Comparison of ENCODE assay signal across 10 mouse cellular contexts in genomic region chr3:101602511-101603055, GRCm38 (mm10). TPM values are rescaled to one million over a fixed set of nuclear protein-coding genes. Genes with fewer than 3 reads are reported as not detected.
DNase-seq lines count a peak whose midpoint lies in the region; ATAC-seq lines count a peak whose summit lies in the region.
"Had no signal": no experiment of that assay in that cellular context is flagged by ENCODE, and none has a peak within 500 bp of the region (broad histone marks: within the 10 kb centered on the region; RNA-seq: fewer than 3 reads in every experiment).

No protein-coding gene starts in this region.

- peak overlapping the region; percentile 82 for H3K4me3 ChIP-seq in kidney, embryonic 14.5 days (ENCODE audit: low read length)
- H3K4me3 ChIP-seq in embryonic facial prominence, embryonic 14.5 days (ENCODE audit: low read depth, low read length): peak overlapping the region; percentile 89
- peak overlapping the region; percentile 62 for H3K4me3 ChIP-seq in intestine, embryonic 14.5 days (ENCODE audit: low read depth, low read length)
- peak overlapping the region; percentile 63 for H3K4me3 ChIP-seq in midbrain, embryonic 16.5 days (ENCODE audit: low read depth, low read length)

- H3K9ac ChIP-seq in kidney, embryonic 14.5 days (ENCODE audit: low read depth, low read length): peak overlapping the region; percentile 97; the same call in 1 of the 2 replicates
- H3K9ac ChIP-seq in embryonic facial prominence, embryonic 14.5 days (ENCODE audit: low read depth, low read length): peak overlapping the region; percentile 95; the same call in 1 of the 2 replicates
- H3K9ac ChIP-seq in intestine, embryonic 14.5 days (ENCODE audit: low read length): peak overlapping the region; percentile 98
- H3K9ac ChIP-seq in midbrain, embryonic 16.5 days (ENCODE audit: low read depth, low read length): peak overlapping the region; percentile 83; the same call in 1 of the 2 replicates

- no peak for ATAC-seq in kidney, embryonic 14.5 days (ENCODE audit: low FRiP score, low TSS enrichment)
- no peak for ATAC-seq in embryonic facial prominence, embryonic 14.5 days (ENCODE audit: low read depth)
- no peak for ATAC-seq in intestine, embryonic 14.5 days (replicated peaks; ENCODE audit: low FRiP score, low TSS enrichment, low read depth)
- ATAC-seq in midbrain, embryonic 16.5 days: no peak
- no peak for ATAC-seq in activated CD4-positive, CD25-positive, alpha-beta regulatory T cell, adult 4 months
- ATAC-seq: Patski had no signal

- no peak overlapping the region for H3K27ac ChIP-seq in kidney, embryonic 14.5 days (ENCODE audit: low read depth, low read length)
- H3K27ac ChIP-seq in embryonic facial prominence, embryonic 14.5 days (replicated peaks; ENCODE audit: low read depth, low read length): no peak overlapping the region
- H3K27ac ChIP-seq in intestine, embryonic 14.5 days (ENCODE audit: low read depth): no peak overlapping the region
- H3K27ac ChIP-seq in midbrain, embryonic 16.5 days (ENCODE audit: low read length): no peak overlapping the region

- H3K9me3 ChIP-seq in kidney, embryonic 14.5 days (ENCODE audit: control insufficient read depth, low read length): no peaks in the 10 kb centered on the region
- no peaks in the 10 kb centered on the region for H3K9me3 ChIP-seq in embryonic facial prominence, embryonic 14.5 days (ENCODE audit: control insufficient read depth, low read length)
- no peaks in the 10 kb centered on the region for H3K9me3 ChIP-seq in intestine, embryonic 14.5 days (ENCODE audit: control insufficient read depth, low read length)
- H3K9me3 ChIP-seq in midbrain, embryonic 16.5 days (replicated peaks; ENCODE audit: control insufficient read depth, low read length, poor library complexity, severe bottlenecking): no peaks in the 10 kb centered on the region

- no peak for DNase-seq in kidney, postnatal 25 days
- no peak for DNase-seq in embryonic facial prominence, embryonic 14.5 days (ENCODE audit: low spot score)
- no peak for DNase-seq in intestine, embryonic 14.5 days (ENCODE audit: low spot score)
- no peak for DNase-seq in embryo, embryonic 10.5 days (ENCODE audit: low spot score)
- no peak for DNase-seq in c-Kit-positive CD71-positive TER-119-positive erythroid progenitor cells, embryonic 14.5 days (ENCODE audit: low spot score)
- DNase-seq: lung, postnatal 14 days had no signal

- no peaks in the 10 kb centered on the region for H3K36me3 ChIP-seq in kidney, embryonic 14.5 days (ENCODE audit: control insufficient read depth, insufficient read depth, low read length)
- no peaks in the 10 kb centered on the region for H3K36me3 ChIP-seq in embryonic facial prominence, embryonic 14.5 days (ENCODE audit: control insufficient read depth, insufficient read depth, low read length)
- H3K36me3 ChIP-seq in intestine, embryonic 14.5 days (ENCODE audit: control insufficient read depth, insufficient read depth, low read length): no peaks in the 10 kb centered on the region
- H3K36me3 ChIP-seq in midbrain, embryonic 16.5 days (ENCODE audit: control insufficient read depth, insufficient read depth, low read length): no peaks in the 10 kb centered on the region

- H3K4me1 ChIP-seq in kidney, embryonic 14.5 days (ENCODE audit: control insufficient read depth, insufficient read depth, low read length): peaks cover 58% of the 10 kb centered on the region
- H3K4me1 ChIP-seq in embryonic facial prominence, embryonic 14.5 days (ENCODE audit: control insufficient read depth, insufficient read depth, low read length): peaks cover 50% of the 10 kb centered on the region
- peaks cover 65% of the 10 kb centered on the region for H3K4me1 ChIP-seq in intestine, embryonic 14.5 days (replicated peaks; ENCODE audit: control insufficient read depth, insufficient read depth, low read length)
- H3K4me1 ChIP-seq in midbrain, embryonic 16.5 days (ENCODE audit: control insufficient read depth, insufficient read depth, low read length): peaks cover 54% of the 10 kb centered on the region

- peak overlapping the region; percentile 62 for H3K4me2 ChIP-seq in kidney, embryonic 14.5 days (replicated peaks; ENCODE audit: low read depth, low read length)
- H3K4me2 ChIP-seq in embryonic facial prominence, embryonic 14.5 days (ENCODE audit: low read depth, low read length): peak overlapping the region; percentile 89
- peak overlapping the region; percentile 72 for H3K4me2 ChIP-seq in intestine, embryonic 14.5 days (ENCODE audit: low read length)
- H3K4me2 ChIP-seq in midbrain, embryonic 16.5 days (ENCODE audit: low read length): peak overlapping the region; percentile 57

- 49% methylated on average over 4 of the region's 4 CpGs for WGBS in kidney, embryonic 14.5 days
- 62% methylated on average over 4 of the region's 4 CpGs for WGBS in embryonic facial prominence, embryonic 14.5 days
- 51% methylated on average over 4 of the region's 4 CpGs for WGBS in intestine, embryonic 14.5 days
- WGBS in midbrain, embryonic 16.5 days: 82% methylated on average over 4 of the region's 4 CpGs

- H3K27me3 ChIP-seq in kidney, embryonic 14.5 days (ENCODE audit: control insufficient read depth, insufficient read depth, low read length): no peaks in the 10 kb centered on the region
- no peaks in the 10 kb centered on the region for H3K27me3 ChIP-seq in embryonic facial prominence, embryonic 14.5 days (replicated peaks; ENCODE audit: control insufficient read depth, insufficient read depth, low read length)
- no peaks in the 10 kb centered on the region for H3K27me3 ChIP-seq in intestine, embryonic 14.5 days (replicated peaks; ENCODE audit: control insufficient read depth, insufficient read depth, low read length)
- H3K27me3 ChIP-seq in midbrain, embryonic 16.5 days (ENCODE audit: control insufficient read depth, insufficient read depth, low read depth, low read length): no peaks in the 10 kb centered on the region
- H3K27me3 ChIP-seq: Patski had no signal

RNA-seq across cellular contexts. Expression of gene Atp1a1, which starts 1.9 kb away (rescaled TPM):
- 166 and 280 TPM in 2 replicates for polyA plus RNA-seq in kidney, embryonic 14.5 days (2014; fragmentation: Nextera tagmentation; extraction: Ambion mirVana)
- 153 and 162 TPM in 2 replicates for polyA plus RNA-seq in embryonic facial prominence, embryonic 14.5 days (2014; fragmentation: Nextera tagmentation; extraction: Ambion mirVana)
- 238 and 276 TPM in 2 replicates for polyA plus RNA-seq in intestine, embryonic 14.5 days (2014; fragmentation: Nextera tagmentation; extraction: Ambion mirVana)
- polyA plus RNA-seq in midbrain, embryonic 16.5 days (2015; fragmentation: Nextera tagmentation; extraction: Ambion mirVana): 58.4 and 61.3 TPM in 2 replicates
- 10 to 100 TPM; 15.1 to 17.4 TPM for polyA plus RNA-seq in activated CD4-positive, CD25-positive, alpha-beta regulatory T cell, adult 4 months (2017; shearing (Covaris generic))
